Mouse (Mus musculus) layer of hippocampus, adult 9-10 months (tissue): ENCODE results near the gene Kif4.

Experiments used
- DNase-seq: peaks from one replicate; pipeline ENCODE4 v3.0.0; 2022; ENCODE audit warnings: low spot score

Gene Kif4

DNA sequence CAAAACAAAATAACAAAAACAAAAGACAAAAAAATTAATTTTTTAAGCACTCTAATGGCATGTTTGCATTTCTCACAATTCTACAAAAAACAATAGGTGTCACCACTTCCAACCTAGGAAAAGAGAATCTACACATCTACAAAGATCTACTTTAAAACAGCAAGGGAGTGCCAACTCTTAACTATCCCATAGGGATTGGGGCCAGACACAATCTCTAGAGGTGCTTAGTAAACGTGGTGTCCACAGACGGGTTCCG, at the start of gene Kif4:
TSS of gene Kif4 (plus strand) at position 192 of the 256 bp plus-strand sequence.
- no peak for DNase-seq

DNA sequence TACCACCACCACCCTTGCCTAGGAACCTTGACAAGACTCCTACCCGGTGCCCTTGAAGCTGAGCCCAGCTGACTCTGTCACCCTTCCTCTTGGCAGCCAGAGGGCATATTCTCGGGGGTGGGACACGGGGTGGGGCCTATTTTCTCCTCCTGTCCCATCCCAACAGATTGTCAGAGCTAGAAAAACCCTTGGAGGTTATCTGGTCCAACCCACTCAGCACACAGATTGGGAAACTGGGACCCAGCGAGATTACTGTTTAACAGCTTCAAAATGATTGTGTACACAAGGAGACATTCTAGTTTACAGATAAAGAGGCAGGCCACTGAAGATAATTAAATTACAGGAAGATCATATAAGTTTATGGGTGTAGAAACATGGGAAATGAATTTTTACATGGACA, 30.7 kb upstream of the Kif4 start, which contains the start of gene P2ry4:
TSS of gene P2ry4 (minus strand) at position 79 of the 400 bp plus-strand sequence.
- no peak for DNase-seq

GRCm38 (mm10) chrX:100597439-100597838, 28.1 kb upstream of the Kif4 start:
- no peak for DNase-seq

GRCm38 (mm10) chrX:100599755-100600154, 25.8 kb upstream of the Kif4 start:
- no peak for DNase-seq

- DNase-seq = no peak
These were observed 20.2 kb upstream of the Kif4 start, which contains the start of gene Arr3 for GRCm38 (mm10) chrX:100605314-100605713. Arr3 (plus strand) TSS chrX:100605497.

GRCm38 (mm10) chrX:100618488-100618887, 7.0 kb upstream of the Kif4 start:
- no peak for DNase-seq

- DNase-seq = no peak
These were observed 4.2 kb upstream of the Kif4 start for GRCm38 (mm10) chrX:100621366-100621765.

DNA sequence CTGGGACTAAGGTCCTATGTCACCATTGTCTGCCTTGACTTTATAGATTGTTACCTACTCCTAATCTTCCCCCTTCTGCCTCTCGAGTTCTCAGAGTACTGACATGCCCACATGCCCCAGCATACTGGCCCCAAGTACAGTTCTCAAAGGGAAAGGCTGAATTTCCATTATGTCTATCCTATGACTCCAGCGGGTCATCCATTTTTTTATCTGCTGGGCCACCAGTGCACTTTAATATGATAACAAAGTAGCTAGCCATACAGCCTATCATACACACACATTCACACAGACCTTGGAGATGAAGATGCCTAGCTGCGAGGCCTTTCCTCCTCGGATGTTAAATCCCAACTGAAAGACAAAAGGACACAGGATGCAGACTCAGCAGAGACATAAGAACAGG, 1.3 kb upstream of the Kif4 start:
- DNase-seq = no peak

GRCm38 (mm10) chrX:100625146-100625545, 391 bp upstream of the Kif4 start:
- no peak for DNase-seq

GRCm38 (mm10) chrX:100625802-100626793, 561 bp downstream of the Kif4 start, which contains the start of gene Pdzd11:
Pdzd11 (minus strand) TSS chrX:100626568.
- DNase-seq = peak; percentile 39

DNA sequence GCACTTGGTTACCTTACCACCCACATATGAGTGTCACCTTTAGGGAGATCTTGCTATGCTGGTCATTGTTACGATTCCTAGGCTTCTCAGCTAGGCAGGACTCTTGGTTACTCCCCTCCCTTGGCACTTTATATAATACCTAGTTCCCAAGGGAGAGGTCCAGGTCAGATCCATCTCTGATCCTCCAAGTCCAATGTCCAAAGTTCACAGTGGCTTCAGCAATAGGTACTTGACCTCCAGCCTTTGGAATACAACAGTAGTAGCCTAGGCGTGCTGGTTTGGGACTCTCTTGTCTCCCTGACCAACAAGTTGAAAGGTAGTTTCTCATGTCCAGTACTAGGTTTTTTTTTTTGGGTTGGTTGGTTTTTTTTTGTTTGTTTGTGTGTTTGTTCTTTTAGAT, 3.5 kb downstream of the Kif4 start:
- no peak for DNase-seq

- DNase-seq = no peak
These were observed 12.9 kb downstream of the Kif4 start for GRCm38 (mm10) chrX:100638477-100638876.

GRCm38 (mm10) chrX:100652848-100653247, 27.3 kb downstream of the Kif4 start:
- no peak for DNase-seq

DNA sequence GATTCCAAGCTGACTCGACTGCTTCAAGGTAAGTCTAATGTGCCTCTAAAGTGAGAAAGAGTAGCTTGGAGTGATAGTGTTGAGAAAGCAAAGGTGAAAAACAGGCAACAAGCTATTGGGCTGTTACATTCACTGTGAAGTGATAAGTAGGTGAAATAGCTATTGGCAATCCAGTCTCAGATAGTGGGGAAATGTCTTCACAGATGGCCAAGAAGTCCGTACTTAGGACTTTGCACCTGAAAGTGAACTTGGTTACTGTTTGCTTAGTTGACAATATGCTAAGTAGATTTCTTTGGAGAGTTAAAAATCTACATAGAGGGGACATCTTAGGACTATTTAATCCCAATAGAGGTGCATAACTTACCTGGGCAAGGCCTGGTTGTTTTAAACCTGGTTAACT, 39.3 kb downstream of the Kif4 start:
- DNase-seq = no peak

GRCm38 (mm10) chrX:100678204-100678603, 52.7 kb downstream of the Kif4 start:
- DNase-seq = no peak

DNA sequence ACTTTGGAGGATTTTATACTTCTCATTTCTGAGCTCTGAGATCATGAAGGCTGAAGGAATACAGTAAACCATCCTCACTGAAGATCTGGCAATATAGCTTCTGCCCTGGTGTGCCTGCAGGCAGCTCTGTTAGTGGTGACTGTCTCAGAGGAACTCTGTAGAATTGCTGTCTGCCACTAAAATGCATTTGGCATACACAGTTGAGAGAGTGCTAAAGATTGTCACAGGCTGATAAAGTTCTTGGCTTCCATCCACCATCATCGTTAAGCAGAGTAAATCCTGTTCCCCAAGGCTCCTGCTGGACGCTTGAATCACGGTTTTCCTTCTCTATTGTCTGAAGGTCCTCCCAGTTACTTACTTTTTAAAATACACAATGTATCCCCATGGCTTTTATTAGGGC, 61.0 kb downstream of the Kif4 start:
- no peak for DNase-seq

DNA sequence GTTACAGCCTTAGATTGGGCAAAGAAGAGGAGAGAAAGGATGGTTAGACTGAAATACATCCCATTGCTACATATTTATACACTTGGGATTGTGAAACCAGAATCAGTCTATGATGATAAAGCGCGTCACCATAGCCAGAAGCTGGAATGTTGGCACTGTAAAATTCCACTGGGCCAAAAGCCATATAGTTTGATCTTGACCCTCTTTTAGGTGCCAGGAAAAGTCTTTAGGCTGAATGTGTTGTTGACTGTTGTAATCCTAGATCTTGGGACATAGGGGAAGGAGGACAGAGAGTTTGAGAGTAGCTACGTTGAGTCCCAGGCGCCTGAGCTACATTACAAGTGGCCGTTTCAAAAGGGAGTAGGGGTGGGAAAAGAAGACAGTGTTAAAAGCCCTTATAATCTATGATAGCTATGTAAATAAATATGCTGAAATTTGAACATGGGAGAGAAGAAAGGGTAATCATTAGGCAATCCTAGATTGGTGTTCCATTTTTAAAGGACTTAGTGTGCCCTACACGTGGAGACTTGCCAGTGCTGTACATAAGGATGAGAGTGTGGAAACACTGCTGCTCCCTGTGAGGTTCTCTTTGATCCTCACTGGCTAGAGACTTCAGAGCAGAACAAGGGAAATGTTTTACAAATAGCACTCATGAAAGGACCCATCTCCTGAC, 62.0 kb downstream of the Kif4 start:
- no peak for DNase-seq

DNA sequence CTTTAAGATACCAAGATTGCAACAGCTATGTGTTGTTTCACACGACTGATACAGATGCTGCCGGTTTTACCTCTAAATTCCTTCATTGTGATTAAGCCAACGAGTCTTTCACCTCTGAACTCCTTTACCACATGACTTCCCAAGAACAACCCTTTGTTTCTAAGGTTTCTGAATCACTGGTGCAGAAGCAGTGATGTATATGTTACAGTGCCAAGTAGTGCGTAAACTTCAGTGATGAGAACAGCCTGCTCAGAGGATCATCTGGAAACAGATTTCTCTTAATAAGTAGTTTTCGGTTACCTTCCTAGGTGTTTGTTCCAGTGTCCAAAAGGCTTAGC, 62.5 kb downstream of the Kif4 start:
- no peak for DNase-seq

- DNase-seq = no peak
These were observed 71.2 kb downstream of the Kif4 start for GRCm38 (mm10) chrX:100696776-100697175.

DNA sequence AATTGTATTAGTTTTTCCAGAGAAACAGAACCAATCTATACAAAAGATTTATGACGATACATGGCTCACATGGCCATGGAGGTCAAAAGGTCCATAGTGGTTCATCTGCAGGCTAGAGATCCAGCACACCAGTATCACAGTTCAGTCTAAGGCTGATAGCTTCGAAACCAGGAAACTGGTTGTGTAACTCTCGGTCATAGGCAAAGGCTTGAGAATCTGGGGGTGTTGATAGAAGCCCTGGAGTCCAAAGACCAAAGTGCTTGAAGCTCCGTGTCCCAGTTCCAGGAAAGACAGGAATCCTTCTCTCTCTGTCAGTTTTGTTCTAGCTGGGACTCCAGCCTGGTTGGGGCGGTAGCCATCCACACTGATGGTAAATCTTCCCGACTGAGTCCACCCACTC, 82.5 kb downstream of the Kif4 start:
- DNase-seq = no peak

DNA sequence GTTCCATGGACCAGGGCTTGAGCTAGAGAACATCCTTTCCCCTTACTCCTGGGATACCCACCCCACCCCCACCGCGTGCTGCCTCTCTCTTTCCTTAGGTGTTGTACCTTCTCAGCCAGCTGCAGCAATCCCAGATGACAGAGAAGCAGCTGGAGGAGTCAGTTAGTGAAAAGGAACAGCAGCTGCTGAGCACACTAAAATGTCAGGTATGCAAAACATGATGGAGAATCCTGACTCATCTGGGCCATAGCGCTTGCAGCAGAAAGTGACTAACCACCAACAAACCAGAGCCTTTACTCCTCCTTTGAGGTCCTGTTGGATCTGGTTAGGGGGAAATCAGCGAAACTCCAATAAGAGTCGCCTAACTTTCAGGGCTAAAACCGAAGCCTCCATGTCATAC, 90.6 kb downstream of the Kif4 start:
- no peak for DNase-seq

- DNase-seq = no peak
These were observed 103.4 kb downstream of the Kif4 start for GRCm38 (mm10) chrX:100728947-100729346.

DNA sequence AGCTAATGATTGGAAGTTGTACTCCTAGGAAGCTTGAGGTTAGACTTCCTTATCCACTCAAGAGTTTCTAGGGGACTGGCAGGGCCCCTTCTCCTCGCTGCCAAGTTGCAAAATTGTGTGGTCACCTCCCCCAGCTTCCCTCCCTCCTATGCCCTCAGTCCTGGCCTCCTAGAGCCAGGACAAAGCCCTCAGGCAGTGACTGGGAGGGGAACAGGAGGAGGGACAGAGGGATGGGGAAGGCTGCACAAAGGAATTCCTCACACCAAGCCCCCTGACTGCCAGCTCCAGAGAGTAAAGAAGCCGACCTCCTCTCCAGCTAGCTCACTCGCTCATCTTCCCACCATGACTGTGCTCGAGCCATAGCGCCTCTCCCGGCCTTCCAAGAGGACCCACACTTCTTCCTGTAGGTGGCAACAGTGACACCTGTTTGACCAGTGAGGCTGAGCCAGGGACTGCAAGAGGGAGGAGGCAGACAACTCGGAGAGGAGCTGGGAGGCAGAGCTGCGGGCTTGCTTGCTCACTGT, 104.2 kb downstream of the Kif4 start, which contains the start of gene Gdpd2:
TSS of gene Gdpd2 (plus strand) at position 209 of the 524 bp plus-strand sequence.
- DNase-seq = no peak
